Mouse (Mus musculus) spleen, adult 12 weeks (tissue): ENCODE results near the gene Fitm1.

Source experiments
- DNase-seq: peaks from one replicate; pipeline ENCODE4 v3.0.0; 2022; ENCODE audit warnings: low spot score

Fitm1 gene

DNA sequence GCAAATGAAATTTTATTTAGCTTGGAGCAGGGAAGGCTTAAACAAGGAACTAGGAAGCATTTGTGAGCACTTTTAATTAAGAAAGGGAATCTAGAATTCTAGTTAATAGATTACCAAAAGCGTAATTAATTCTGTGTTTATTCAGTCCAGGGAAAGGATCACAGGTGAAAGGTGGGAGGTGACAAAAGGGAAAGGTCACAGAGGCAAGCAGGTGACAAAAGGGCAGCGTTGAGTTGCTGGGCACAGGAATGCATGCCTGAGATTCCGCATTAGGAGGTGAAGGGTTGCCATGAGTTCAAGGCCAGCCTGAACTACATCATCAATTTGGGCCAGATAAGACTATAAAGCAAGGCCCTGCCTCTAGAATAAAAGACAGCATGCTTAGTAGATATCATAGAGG, 7.9 kb upstream of the Fitm1 start:
- no peak for DNase-seq

GRCm38 (mm10) chr14:55570588-55570987, 4.8 kb upstream of the Fitm1 start:
- no peak for DNase-seq

- no peak for DNase-seq
Measured at GRCm38 (mm10) chr14:55571760-55572159, 3.7 kb upstream of the Fitm1 start.

DNA sequence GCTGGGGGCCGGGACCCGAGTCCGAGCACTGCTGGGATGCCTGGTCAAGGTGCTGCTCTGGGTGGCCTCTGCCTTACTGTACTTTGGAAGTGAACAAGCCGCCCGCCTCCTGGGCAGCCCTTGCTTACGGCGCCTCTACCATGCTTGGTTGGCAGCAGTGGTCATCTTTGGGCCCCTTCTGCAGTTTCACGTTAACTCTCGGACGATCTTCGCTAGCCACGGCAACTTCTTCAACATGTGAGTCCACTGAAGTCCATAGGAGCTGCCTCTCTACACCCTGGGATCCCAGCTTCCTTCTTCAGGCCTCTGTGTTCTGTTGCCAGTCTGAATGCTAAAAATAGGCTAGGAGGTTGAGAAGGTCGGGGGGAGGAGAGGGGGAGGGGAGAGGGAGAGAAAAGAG, 294 bp downstream of the Fitm1 start:
- DNase-seq, result no peak

DNA sequence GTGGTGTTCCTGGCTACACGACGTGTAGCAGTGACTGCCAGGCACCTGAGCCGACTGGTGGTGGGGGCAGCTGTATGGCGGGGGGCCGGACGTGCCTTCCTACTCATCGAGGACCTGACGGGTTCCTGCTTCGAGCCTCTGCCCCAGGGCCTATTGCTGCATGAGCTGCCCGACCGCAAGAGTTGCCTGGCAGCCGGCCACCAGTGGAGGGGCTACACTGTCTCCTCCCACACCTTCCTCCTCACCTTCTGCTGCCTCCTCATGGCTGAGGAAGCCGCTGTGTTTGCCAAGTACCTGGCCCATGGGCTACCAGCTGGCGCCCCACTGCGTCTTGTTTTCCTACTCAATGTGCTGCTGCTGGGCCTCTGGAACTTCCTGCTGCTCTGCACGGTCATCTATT, 959 bp downstream of the Fitm1 start:
- no peak for DNase-seq

DNA sequence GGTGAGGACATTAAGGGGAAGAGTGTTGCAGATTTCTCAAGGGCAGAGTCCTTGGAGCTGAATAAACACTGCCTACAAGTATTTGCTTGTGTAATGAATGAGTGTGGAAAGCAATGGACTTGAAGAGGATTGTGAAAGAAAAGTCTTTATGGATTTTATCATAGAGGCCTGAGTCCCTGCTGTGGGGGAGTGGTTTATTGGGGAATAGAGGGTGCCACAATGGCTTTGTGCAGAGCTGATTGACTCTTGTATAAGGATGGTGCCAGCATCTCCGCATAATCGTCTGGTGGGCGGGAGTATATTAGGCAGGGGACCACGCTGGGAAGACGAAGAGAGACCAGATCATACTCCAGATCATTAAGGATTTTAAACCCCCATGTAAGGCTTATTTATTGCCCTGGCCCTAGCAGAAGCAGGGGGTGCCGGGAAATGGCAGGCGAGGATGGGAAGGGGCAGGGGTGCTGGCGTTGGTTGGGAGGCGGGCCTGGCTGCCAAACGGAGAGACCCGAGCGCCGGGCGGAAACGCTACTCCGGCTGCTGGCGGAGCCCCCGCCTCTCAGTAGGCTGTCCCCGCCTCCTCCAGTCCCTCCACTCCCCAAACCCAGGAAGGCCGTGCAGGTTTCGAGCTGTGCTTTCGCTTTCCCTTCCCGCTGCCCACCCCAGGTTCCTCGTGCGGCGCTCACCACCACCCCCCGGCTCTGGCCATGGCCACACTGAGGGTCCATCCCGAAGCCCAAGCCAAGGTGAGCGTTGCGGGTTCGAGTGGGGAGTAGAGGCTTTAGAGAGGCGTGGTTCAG, 2.7 kb downstream of the Fitm1 start, which contains the start of gene Psme1:
Gene Psme1 (plus strand): TSS at position 253 of the 797 bp plus-strand sequence.
- peak; percentile 65 for DNase-seq

- peak; percentile 52 for DNase-seq
Measured at GRCm38 (mm10) chr14:55578668-55579269, 3.4 kb downstream of the Fitm1 start.

DNA sequence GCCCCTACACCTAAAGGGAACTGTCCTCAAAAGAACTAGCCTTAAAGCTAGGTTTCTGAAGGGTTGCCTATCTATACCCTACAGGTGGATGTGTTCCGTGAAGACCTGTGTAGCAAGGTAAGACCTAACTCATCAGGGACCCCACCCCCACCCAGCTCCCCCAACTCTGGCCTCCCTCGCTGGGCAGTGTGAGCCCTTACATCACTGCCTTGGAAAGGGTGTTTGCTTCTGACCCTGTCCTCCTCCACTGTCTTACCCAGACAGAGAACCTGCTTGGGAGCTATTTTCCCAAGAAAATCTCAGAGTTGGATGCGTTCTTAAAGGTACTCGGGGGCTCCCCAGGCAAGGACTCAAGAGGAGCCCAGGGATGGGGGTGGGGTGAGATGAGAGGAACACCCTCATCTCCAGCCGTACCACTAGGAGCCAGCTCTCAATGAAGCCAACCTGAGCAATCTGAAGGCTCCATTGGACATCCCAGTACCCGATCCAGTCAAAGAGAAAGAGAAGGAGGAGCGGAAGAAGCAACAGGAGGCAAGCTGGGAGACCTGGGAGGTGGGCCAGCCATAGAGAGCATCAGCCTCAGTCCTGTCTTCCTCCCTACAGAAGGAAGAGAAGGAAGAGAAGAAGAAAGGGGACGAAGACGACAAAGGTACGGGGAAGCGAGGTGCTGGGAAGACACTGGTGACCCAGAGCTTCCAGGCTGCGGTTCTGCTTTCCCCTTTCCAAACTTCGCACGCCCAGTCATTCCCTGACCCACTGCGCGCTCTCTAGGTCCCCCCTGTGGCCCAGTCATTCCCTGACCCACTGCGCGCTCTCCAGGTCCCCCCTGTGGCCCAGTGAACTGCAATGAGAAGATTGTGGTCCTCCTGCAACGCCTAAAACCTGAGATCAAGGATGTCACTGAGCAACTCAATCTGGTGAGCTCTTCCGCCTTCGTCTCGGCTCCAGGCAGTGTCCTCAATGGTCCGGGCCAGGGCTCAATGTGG, 4.4 kb downstream of the Fitm1 start:
- no peak for DNase-seq

GRCm38 (mm10) chr14:55580731-55581130, 5.3 kb downstream of the Fitm1 start:
- DNase-seq, result no peak

- no peak for DNase-seq
Measured at GRCm38 (mm10) chr14:55581981-55582681, 6.7 kb downstream of the Fitm1 start.

GRCm38 (mm10) chr14:55584303-55584701, 8.9 kb downstream of the Fitm1 start:
- DNase-seq, result no peak

GRCm38 (mm10) chr14:55584702-55585565, 9.5 kb downstream of the Fitm1 start, which contains the start of gene Emc9:
TSS of gene Emc9 (minus strand) at chr14:55585302.
- DNase-seq, result peak; percentile 78

GRCm38 (mm10) chr14:55585566-55585960, 10.1 kb downstream of the Fitm1 start:
- DNase-seq, result peak; percentile 49

DNA sequence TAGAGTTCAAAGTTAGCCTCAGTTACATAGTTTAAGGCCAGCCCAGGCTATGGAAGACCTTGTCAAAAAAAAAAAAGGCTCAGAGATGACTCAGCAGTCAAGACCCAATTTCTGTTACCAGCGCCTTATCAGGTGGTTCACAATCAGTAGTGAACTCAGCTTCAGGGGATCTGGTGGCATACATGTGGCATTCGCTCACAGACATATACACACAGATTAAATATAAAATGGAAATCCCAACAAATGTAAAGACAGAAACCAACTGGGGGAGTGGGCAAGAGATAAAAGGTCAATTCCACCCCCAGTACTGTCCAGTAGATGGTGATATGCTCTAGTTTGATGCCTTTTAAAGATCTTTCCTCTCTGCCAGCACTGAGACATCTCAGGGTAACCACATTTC, 10.7 kb downstream of the Fitm1 start:
- DNase-seq, result no peak

DNA sequence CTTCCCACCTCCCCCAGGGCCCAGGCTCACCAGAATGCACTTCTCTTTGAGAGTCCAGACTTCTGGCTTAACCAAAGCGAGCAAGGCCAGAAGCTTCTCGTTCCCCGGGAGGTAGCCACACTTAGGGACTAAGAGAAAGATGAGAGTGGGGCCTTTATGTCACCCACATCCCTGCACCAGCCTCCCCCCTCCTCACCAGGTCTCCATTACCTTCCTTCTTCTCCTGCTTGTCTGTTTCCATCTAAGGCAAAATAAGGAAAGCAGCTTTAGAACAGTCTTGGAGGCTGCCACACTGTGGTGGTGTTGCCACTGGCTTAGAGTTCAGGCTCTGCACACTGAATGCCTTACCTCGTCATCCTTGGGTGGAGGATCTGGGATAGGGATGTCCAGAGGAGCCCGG, 13.9 kb downstream of the Fitm1 start:
- DNase-seq, result no peak

DNA sequence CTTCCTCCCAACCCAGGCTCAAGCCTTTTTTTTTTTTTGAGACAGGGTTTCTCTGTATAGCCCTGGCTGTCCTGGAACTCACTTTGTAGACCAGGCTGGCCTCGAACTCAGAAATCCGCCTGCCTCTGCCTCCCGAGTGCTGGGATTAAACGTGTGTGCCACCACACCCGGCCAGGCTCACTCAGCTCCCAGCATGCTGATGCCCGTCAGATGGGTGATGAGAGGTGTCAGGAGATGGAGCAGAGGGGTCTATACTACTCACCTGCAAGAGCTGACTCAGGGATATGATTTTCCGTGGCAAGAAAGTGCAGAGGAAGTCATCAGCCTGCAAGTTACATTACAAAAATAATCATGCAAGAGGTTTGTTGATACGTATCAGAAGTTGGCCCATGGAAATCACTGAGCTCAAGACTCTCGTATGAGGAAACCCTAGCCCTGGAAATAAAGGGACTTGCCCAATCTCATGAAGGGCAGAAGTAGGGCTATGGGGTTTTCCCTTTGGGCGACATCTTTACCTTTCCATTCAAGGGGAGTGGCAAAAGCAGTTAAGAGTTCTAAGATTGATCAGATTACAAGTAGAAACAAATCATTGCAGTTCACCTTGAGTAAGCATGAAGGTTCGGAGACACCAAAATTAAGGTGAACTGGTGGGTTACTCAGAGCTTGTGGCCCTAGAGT, 14.5 kb downstream of the Fitm1 start:
- DNase-seq, result no peak

DNA sequence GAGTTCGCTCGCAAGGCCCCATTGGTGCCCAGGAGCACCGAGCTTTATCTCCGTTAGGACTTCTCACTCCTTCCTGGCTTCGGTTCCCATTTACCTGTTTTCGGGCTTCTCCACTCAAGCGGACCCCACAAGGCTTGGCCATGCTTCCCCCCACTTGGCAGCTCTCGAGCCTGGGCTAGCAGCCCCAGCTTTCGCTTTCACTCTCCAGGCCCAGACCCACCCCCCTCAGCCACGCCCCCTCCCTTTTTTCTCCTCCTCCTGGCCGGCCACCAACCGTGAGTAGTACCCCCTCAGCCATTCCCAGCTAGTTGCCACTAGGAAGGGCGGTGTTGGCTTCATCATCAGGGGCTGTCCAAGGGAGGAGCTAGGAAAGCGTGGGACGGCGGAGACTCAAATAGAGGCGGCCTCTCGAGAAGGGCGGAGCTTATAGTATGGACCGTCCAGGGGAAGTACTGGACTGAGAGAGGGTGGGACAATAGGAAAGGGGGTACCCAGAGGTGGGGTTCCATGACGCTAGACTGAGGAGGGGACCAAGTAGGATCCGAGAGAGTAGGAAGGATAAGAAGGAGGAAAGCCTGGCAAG, 15.4 kb downstream of the Fitm1 start, which contains the start of gene Psme2:
Gene Psme2 (minus strand): TSS at position 366 of the 583 bp plus-strand sequence.
- DNase-seq, result peak; percentile 84

DNA sequence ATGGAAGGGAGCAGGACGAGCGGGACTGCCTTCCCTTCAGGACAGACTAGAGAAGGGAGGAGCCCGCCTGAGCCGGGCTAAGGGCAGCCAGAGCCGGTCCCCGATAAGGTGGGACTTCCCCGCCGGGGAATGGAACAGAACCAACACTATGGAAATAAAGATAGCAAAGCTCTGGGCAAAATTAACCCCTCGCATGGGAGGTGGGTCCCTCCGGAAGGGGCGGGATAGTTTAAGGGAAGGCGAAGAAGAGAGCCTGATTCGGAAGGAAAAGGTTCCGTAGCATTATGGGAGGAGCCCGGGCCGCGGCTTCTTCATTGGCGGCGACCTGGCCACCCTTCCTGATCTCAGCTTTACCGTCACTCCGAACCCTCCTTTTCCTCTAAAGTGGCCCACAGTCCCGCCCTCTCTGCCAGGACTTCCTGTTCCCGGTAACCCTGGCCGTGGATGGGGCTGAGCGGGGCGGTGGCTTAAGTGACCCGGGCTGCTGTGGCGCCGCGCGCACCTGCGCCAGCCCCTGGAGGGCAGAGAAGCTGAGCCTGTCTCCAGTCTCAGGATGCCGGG, 16.0 kb downstream of the Fitm1 start, which contains the start of gene Rnf31:
Gene Rnf31 (plus strand): TSS at position 378 of the 561 bp plus-strand sequence.
- peak; percentile 87 for DNase-seq

- DNase-seq, result peak; percentile 14
Measured at GRCm38 (mm10) chr14:55592226-55592625, 16.8 kb downstream of the Fitm1 start.
